ENCODE assay signal across 16 mouse cellular contexts in genomic region chr6:16891819-16892218, GRCm38 (mm10). TPM values are rescaled to one million over a fixed set of nuclear protein-coding genes. Genes with fewer than 3 reads are reported as not detected.
A peak's percentile ranks its signal among the peaks of the same experiment; 100 is the strongest.
DNase-seq lines count a peak whose midpoint lies in the region; ATAC-seq and TF ChIP-seq lines count a peak whose summit lies in the region.
"Had no signal": no experiment of that assay in that cellular context is flagged by ENCODE, and none has a peak within 500 bp of the region (broad histone marks: within the 10 kb centered on the region; RNA-seq: fewer than 3 reads in every experiment).

No protein-coding gene starts in this region.

- in situ Hi-C loops in Patski (cut with MboI; ENCODE audit: low pct_unique_long_range_greater_than_20kb): no loop called here

- TF ChIP-seq POLR2A in liver, adult 2 months (IDR thresholded peaks at IDR 0.05; ENCODE audit: extremely low read depth, insufficient read depth, low read length): no peak

- CTCF ChIA-PET in Patski (lab: Charles Lee): interaction anchor here (1.1 kb wide), 1 partner anchor 8 kb away, joined by 4 read pairs; no protein-coding TSS in a partner anchor

- H3K27ac ChIP-seq in liver, adult 2 months (replicated peaks; ENCODE audit: insufficient read depth, low read depth, low read length): no peak overlapping the region
- H3K27ac ChIP-seq in liver, embryonic 11.5 days (ENCODE audit: low read depth, low read length): no peak overlapping the region
- H3K27ac ChIP-seq in intestine, embryonic 14.5 days (ENCODE audit: low read depth): no peak overlapping the region
- H3K27ac ChIP-seq in stomach, embryonic 14.5 days (ENCODE audit: low read length): no peak overlapping the region
- no peak overlapping the region for H3K27ac ChIP-seq in hindbrain, embryonic 13.5 days
- H3K27ac ChIP-seq: forebrain, embryonic 15.5 days; heart, adult 2 months; hindbrain, embryonic 15.5 days; layer of hippocampus, adult 2 months; liver, embryonic 13.5 days had no signal

- H3K9me3 ChIP-seq in liver, embryonic 11.5 days (ENCODE audit: control insufficient read depth, low read length): no peaks in the 10 kb centered on the region
- no peaks in the 10 kb centered on the region for H3K9me3 ChIP-seq in intestine, embryonic 14.5 days (ENCODE audit: control insufficient read depth, low read length)
- no peaks in the 10 kb centered on the region for H3K9me3 ChIP-seq in stomach, embryonic 14.5 days (ENCODE audit: control insufficient read depth, low read depth, low read length)
- H3K9me3 ChIP-seq in hindbrain, embryonic 13.5 days: no peaks in the 10 kb centered on the region
- H3K9me3 ChIP-seq: forebrain, embryonic 15.5 days; hindbrain, embryonic 15.5 days; liver, embryonic 13.5 days had no signal

- no peak overlapping the region for H3K4me3 ChIP-seq in liver, adult 2 months (ENCODE audit: insufficient read depth, low read depth, low read length)
- no peak overlapping the region for H3K4me3 ChIP-seq in liver, embryonic 11.5 days (ENCODE audit: low read depth, low read length)
- no peak overlapping the region for H3K4me3 ChIP-seq in intestine, embryonic 14.5 days (ENCODE audit: low read depth, low read length)
- H3K4me3 ChIP-seq in stomach, embryonic 14.5 days (ENCODE audit: low read depth, low read length): no peak overlapping the region
- no peak overlapping the region for H3K4me3 ChIP-seq in hindbrain, embryonic 13.5 days
- H3K4me3 ChIP-seq: forebrain, embryonic 15.5 days; heart, adult 2 months; hindbrain, embryonic 15.5 days; layer of hippocampus, adult 2 months; liver, embryonic 13.5 days had no signal

- no peaks in the 10 kb centered on the region for H3K27me3 ChIP-seq in liver, adult 2 months (ENCODE audit: control insufficient read depth, insufficient read depth, low read length)
- H3K27me3 ChIP-seq in liver, embryonic 11.5 days (replicated peaks; ENCODE audit: control insufficient read depth, insufficient read depth, low read length): no peaks in the 10 kb centered on the region
- H3K27me3 ChIP-seq in Patski: no peaks in the 10 kb centered on the region
- H3K27me3 ChIP-seq in intestine, embryonic 14.5 days (replicated peaks; ENCODE audit: control insufficient read depth, insufficient read depth, low read length): no peaks in the 10 kb centered on the region
- no peaks in the 10 kb centered on the region for H3K27me3 ChIP-seq in stomach, embryonic 14.5 days (ENCODE audit: control insufficient read depth, insufficient read depth, low read length)
- no peaks in the 10 kb centered on the region for H3K27me3 ChIP-seq in hindbrain, embryonic 13.5 days
- H3K27me3 ChIP-seq: forebrain, embryonic 15.5 days; hindbrain, embryonic 15.5 days; liver, embryonic 13.5 days had no signal

- TF ChIP-seq CTCF in liver, adult 2 months (IDR thresholded peaks at IDR 0.05; ENCODE audit: low read depth, low read length): no peak
- TF ChIP-seq CTCF in Patski (IDR thresholded peaks at IDR 0.05): no peak

- no peak for ATAC-seq in liver, embryonic 11.5 days (replicated peaks; ENCODE audit: low FRiP score)
- ATAC-seq in Patski: peak; percentile 82
- ATAC-seq in intestine, embryonic 14.5 days (replicated peaks; ENCODE audit: low FRiP score, low TSS enrichment, low read depth): 0 out of 2 replicates have a peak, but pooled peaks have one; percentile 50
- ATAC-seq in stomach, embryonic 14.5 days (ENCODE audit: insufficient number of reproducible peaks, insufficient read depth, low FRiP score, low read depth): 0 out of 2 replicates have a peak, but pooled peaks have one; percentile 14
- no peak for ATAC-seq in hindbrain, embryonic 13.5 days (ENCODE audit: low FRiP score)
- ATAC-seq: forebrain, embryonic 15.5 days had no signal

- H3K4me1 ChIP-seq in liver, adult 2 months (ENCODE audit: control insufficient read depth, insufficient read depth, low read length): no peaks in the 10 kb centered on the region
- H3K4me1 ChIP-seq in liver, embryonic 11.5 days (replicated peaks; ENCODE audit: control insufficient read depth, insufficient read depth, low read length): no peaks in the 10 kb centered on the region
- H3K4me1 ChIP-seq in intestine, embryonic 14.5 days (replicated peaks; ENCODE audit: control insufficient read depth, insufficient read depth, low read length): no peaks in the 10 kb centered on the region
- H3K4me1 ChIP-seq in stomach, embryonic 14.5 days (ENCODE audit: control insufficient read depth, insufficient read depth, low read length): no peaks in the 10 kb centered on the region
- H3K4me1 ChIP-seq in hindbrain, embryonic 13.5 days (replicated peaks): no peaks in the 10 kb centered on the region
- H3K4me1 ChIP-seq: forebrain, embryonic 15.5 days; hindbrain, embryonic 15.5 days; liver, embryonic 13.5 days had no signal

- intact Hi-C loops in left cerebral cortex, postnatal 14 days (cut with DNase I): no loop called here

- no peak overlapping the region for H3K9ac ChIP-seq in liver, adult 2 months (ENCODE audit: low read depth, low read length)
- no peak overlapping the region for H3K9ac ChIP-seq in liver, embryonic 11.5 days (ENCODE audit: low read depth, low read length)
- H3K9ac ChIP-seq in intestine, embryonic 14.5 days (ENCODE audit: low read length): no peak overlapping the region
- H3K9ac ChIP-seq in stomach, embryonic 14.5 days (replicated peaks; ENCODE audit: low read depth, low read length): no peak overlapping the region
- H3K9ac ChIP-seq in hindbrain, embryonic 13.5 days: no peak overlapping the region
- H3K9ac ChIP-seq: forebrain, embryonic 15.5 days; hindbrain, embryonic 15.5 days; liver, embryonic 13.5 days had no signal

- H3K4me2 ChIP-seq in liver, embryonic 11.5 days: no peak overlapping the region
- H3K4me2 ChIP-seq in intestine, embryonic 14.5 days (ENCODE audit: low read length): no peak overlapping the region
- no peak overlapping the region for H3K4me2 ChIP-seq in stomach, embryonic 14.5 days (replicated peaks; ENCODE audit: low read depth, low read length)
- no peak overlapping the region for H3K4me2 ChIP-seq in hindbrain, embryonic 13.5 days
- H3K4me2 ChIP-seq: forebrain, embryonic 15.5 days; hindbrain, embryonic 15.5 days; liver, embryonic 13.5 days had no signal

- POLR2A ChIA-PET in Patski (lab: Charles Lee): no interaction called here

- H3K36me3 ChIP-seq in liver, adult 2 months (ENCODE audit: control insufficient read depth, insufficient read depth, low read length): no peaks in the 10 kb centered on the region
- H3K36me3 ChIP-seq in liver, embryonic 11.5 days (ENCODE audit: control insufficient read depth, insufficient read depth, low read length): no peaks in the 10 kb centered on the region
- no peaks in the 10 kb centered on the region for H3K36me3 ChIP-seq in intestine, embryonic 14.5 days (ENCODE audit: control insufficient read depth, insufficient read depth, low read length)
- H3K36me3 ChIP-seq in stomach, embryonic 14.5 days (ENCODE audit: control insufficient read depth, insufficient read depth, low read length): no peaks in the 10 kb centered on the region
- no peaks in the 10 kb centered on the region for H3K36me3 ChIP-seq in hindbrain, embryonic 13.5 days
- H3K36me3 ChIP-seq: forebrain, embryonic 15.5 days; hindbrain, embryonic 15.5 days; liver, embryonic 13.5 days had no signal

- DNase-seq in liver, adult 2 months (ENCODE audit: extremely low read depth, low read depth, low spot score): peak; percentile 39
- DNase-seq in liver, embryonic 11.5 days (ENCODE audit: low spot score): no peak
- no peak for DNase-seq in Patski (ENCODE audit: low read depth, low spot score)
- no peak for DNase-seq in intestine, embryonic 14.5 days (ENCODE audit: low spot score)
- no peak for DNase-seq in left cerebral cortex, postnatal 14 days (ENCODE audit: low spot score in 2 of 2)
- DNase-seq in kidney, adult 8-10 months: no peak
- DNase-seq: adrenal gland, adult 2 months; B cell, adult 2 months; cerebellum, adult 8-10 months; heart, adult 2 months; liver, embryonic 13.5 days had no signal

- H3K79me2 ChIP-seq in liver, adult 2 months (ENCODE audit: control insufficient read depth, insufficient read depth, low read length): no peaks in the 10 kb centered on the region

- 30% methylated on average over 5 of the region's 5 CpGs for WGBS in liver, adult 2 months
- WGBS in liver, embryonic 11.5 days: 40% methylated on average over 5 of the region's 5 CpGs
- 41% methylated on average over 5 of the region's 5 CpGs for WGBS in intestine, embryonic 14.5 days
- 21% methylated on average over 5 of the region's 5 CpGs for WGBS in stomach, embryonic 14.5 days
- 79% methylated on average over 5 of the region's 5 CpGs for WGBS in hindbrain, embryonic 13.5 days

RNA-seq across cellular contexts. Expression of gene Tfec, which starts 6.4 kb away (rescaled TPM):
- total RNA-seq in liver, adult 2 months (2014; rRNA removed): 5.5 and 6.6 TPM in 2 replicates
- polyA plus RNA-seq in liver, adult 2 months (2012; rRNA removed): 0.55 and 0.99 TPM in 2 replicates
- polyA plus RNA-seq in liver, embryonic 11.5 days (2014; fragmentation: Nextera tagmentation; extraction: Ambion mirVana): 4.4 and 5.3 TPM in 2 replicates
- polyA plus RNA-seq in Patski (2021): not detected
- polyA plus RNA-seq in intestine, embryonic 14.5 days (2014; fragmentation: Nextera tagmentation; extraction: Ambion mirVana): 13.7 and 15.8 TPM in 2 replicates
- polyA plus RNA-seq in stomach, embryonic 14.5 days (2014; fragmentation: Nextera tagmentation; extraction: Ambion mirVana): 2.1 and 2.2 TPM in 2 replicates
- polyA plus RNA-seq in hindbrain, embryonic 13.5 days (2015; fragmentation: Nextera tagmentation; extraction: Ambion mirVana): 0.34 and 0.58 TPM in 2 replicates
- under 1 TPM in 1 of 2 experiments, not detected in 1; 0.37 TPM for total RNA-seq in left cerebral cortex, postnatal 14 days (2021)
- total RNA-seq: layer of hippocampus, adult 2 months had no signal
- polyA plus RNA-seq: adrenal gland, adult 2 months had no signal

Comparison
In these comparisons a context has a peak if more than half of its experiments do, and no peak if none do; other contexts are left out.
1. ATAC-seq: peak in Patski (single experiment), intestine, embryonic 14.5 days (single experiment) and stomach, embryonic 14.5 days (single experiment); none in liver, embryonic 11.5 days (single experiment) and hindbrain, embryonic 13.5 days (single experiment).